Mouse (Mus musculus): ENCODE measurements around the gene Sema4a. TPM values are rescaled to one million over a fixed set of nuclear protein-coding genes. Genes with fewer than 3 reads are reported as not detected.

Gene Sema4a
- total RNA-seq, 1 experiment from 2014 or later, result 11.0 TPM

- no peak for DNase-seq
Measured at GRCm38 (mm10) chr3:88486887-88487286, 25.9 kb upstream of the Sema4a start.

- no peak for DNase-seq
Measured at GRCm38 (mm10) chr3:88486043-88486442, 25.1 kb upstream of the Sema4a start.

- DNase-seq, result no peak
Measured at GRCm38 (mm10) chr3:88484597-88485316, 23.8 kb upstream of the Sema4a start.

GRCm38 (mm10) chr3:88483621-88484020 is 22.6 kb upstream of the Sema4a start:
- DNase-seq, result peak; percentile 88

- no peak for DNase-seq
Measured at GRCm38 (mm10) chr3:88483141-88483540, 22.2 kb upstream of the Sema4a start.

- DNase-seq, result no peak
Measured at GRCm38 (mm10) chr3:88482336-88482735, 21.4 kb upstream of the Sema4a start.

- DNase-seq, result no peak
Measured at GRCm38 (mm10) chr3:88481372-88482040, 20.5 kb upstream of the Sema4a start.

GRCm38 (mm10) chr3:88480679-88481078 is 19.7 kb upstream of the Sema4a start:
- DNase-seq, result no peak

- DNase-seq, result no peak
Measured at GRCm38 (mm10) chr3:88479828-88480227, 18.8 kb upstream of the Sema4a start.

- no peak for DNase-seq
Measured at GRCm38 (mm10) chr3:88479163-88479562, 18.2 kb upstream of the Sema4a start.

- DNase-seq, result peak; percentile 90
Measured at GRCm38 (mm10) chr3:88477735-88478134, 16.8 kb upstream of the Sema4a start.

GRCm38 (mm10) chr3:88476403-88476802 is 15.4 kb upstream of the Sema4a start:
- DNase-seq, result no peak

- DNase-seq, result no peak
Measured at GRCm38 (mm10) chr3:88473571-88473970, 12.6 kb upstream of the Sema4a start.

GRCm38 (mm10) chr3:88473020-88473419 is 12.0 kb upstream of the Sema4a start:
- no peak for DNase-seq

- no peak for DNase-seq
Measured at GRCm38 (mm10) chr3:88470943-88471479, 10.0 kb upstream of the Sema4a start.

- no peak for DNase-seq
Measured at GRCm38 (mm10) chr3:88469466-88469865, 8.5 kb upstream of the Sema4a start.

GRCm38 (mm10) chr3:88467116-88467824 is 6.3 kb upstream of the Sema4a start:
- peak; percentile 95 for DNase-seq

- no peak for DNase-seq
Measured at GRCm38 (mm10) chr3:88465127-88465526, 4.1 kb upstream of the Sema4a start.

- DNase-seq, result no peak
Measured at GRCm38 (mm10) chr3:88464425-88464824, 3.4 kb upstream of the Sema4a start.

GRCm38 (mm10) chr3:88460029-88460428 is 953 bp downstream of the Sema4a start:
- DNase-seq, result no peak

GRCm38 (mm10) chr3:88458778-88459219 is 2.2 kb downstream of the Sema4a start:
- no peak for DNase-seq

GRCm38 (mm10) chr3:88456746-88457532 is 4.0 kb downstream of the Sema4a start:
- DNase-seq, result peak; percentile 49

Data from adrenal gland, postnatal 14 days (tissue).